Mouse (Mus musculus): ENCODE results near the gene Prpsap2. TPM values are rescaled to one million over a fixed set of nuclear protein-coding genes. Genes with fewer than 3 reads are reported as not detected.

Prpsap2 gene
- polyA plus RNA-seq, 1 experiment: 0.16 TPM

DNA sequence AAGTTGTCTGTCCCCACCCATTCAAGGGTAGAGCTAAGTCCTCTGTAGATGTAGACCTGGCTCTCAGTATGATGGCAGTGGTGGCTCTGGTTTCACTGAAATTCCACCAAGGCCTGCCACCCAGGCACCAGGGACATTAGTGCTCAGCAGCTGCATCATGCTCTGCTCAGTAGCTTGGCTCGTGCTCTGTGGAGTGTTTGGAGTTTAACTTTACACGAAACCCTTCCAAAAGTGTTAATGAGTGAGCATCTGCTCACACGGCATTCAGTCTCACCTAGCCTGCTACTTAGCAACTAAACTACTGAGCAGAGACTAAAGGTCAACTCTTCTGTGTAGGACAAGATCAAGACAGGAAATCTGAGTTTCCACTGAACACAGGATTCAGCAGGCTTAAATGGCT, 41.3 kb downstream of the Prpsap2 start, which contains the start of gene Slc5a10:
Gene Slc5a10, minus strand, starts transcription at position 191 of the 400 bp plus-strand sequence.
- TF ChIP-seq GATA1 (IDR thresholded peaks at IDR 0.05; ENCODE audit: low read length): no peak
- TF ChIP-seq TAL1 (IDR thresholded peaks at IDR 0.05; ENCODE audit: low read length): no peak
- Histone ChIP-seq H3K27me3 (ENCODE audit: control insufficient read depth) (0 out of 2 replicates have a peak, but pooled peaks cover under 1% of the 10 kb centered on the region), H3K4me1 (ENCODE audit: control insufficient read depth) (no peaks in the 10 kb centered on the region), H3K9me3 (ENCODE audit: control insufficient read depth, low read length) (no peaks in the 10 kb centered on the region), H3K36me3 (ENCODE audit: control insufficient read depth) (no peaks in the 10 kb centered on the region), H3K4me3 (replicated peaks) (no peak within 1 kb of the TSS)

DNA sequence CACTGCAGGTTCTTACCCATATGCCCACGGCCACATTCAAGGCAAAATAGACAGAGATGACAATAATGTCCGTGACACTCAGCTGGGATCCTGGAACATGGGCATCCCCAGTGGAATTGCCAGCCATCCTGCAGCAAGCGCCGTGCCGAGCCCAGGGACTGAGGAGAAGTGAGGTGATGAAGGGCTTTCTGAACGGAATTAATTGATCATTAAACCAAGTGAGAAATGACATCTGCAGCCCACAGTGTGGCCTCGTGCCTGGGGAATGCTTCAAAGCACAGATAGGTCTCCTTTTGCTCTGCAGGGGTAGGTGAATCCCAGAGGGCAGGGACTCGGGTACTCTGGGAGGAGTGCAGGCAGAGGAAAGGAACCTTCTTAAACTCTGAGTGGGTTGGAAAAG, 42.1 kb downstream of the Prpsap2 start:
- H3K9me3 ChIP-seq (ENCODE audit: control insufficient read depth, low read length): no peaks in the 10 kb centered on the region
- H3K4me3 ChIP-seq (replicated peaks): no peak overlapping the region
- TF ChIP-seq TAL1 (IDR thresholded peaks at IDR 0.05; ENCODE audit: low read length): no peak
- no peak for TF ChIP-seq GATA1 (IDR thresholded peaks at IDR 0.05; ENCODE audit: low read length)
- H3K27me3 ChIP-seq (ENCODE audit: control insufficient read depth): 0 out of 2 replicates have a peak, but pooled peaks cover 2% of the 10 kb centered on the region
- H3K4me1 ChIP-seq (ENCODE audit: control insufficient read depth): peaks cover 4% of the 10 kb centered on the region
- no peaks in the 10 kb centered on the region for H3K36me3 ChIP-seq (ENCODE audit: control insufficient read depth)

DNA sequence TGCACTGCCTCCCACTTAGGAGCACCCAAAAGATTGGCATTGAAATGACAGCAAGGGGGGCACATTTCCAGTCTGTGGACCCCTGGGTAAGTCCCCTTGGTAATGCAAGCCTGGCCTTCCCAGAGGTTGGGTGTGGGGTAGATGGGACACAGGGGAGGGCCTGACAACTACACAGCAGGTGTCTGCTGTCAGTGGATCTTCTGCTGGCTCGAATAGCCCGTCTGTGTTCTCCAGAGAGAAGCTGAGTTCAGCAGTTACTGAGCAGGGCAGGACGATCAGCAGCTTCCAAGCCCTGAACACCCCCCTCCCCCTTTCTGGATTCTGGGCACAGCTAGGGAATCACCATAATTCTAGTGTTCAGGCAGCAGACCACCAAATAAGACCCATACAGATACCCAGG, 42.5 kb downstream of the Prpsap2 start:
- Histone ChIP-seq H3K36me3 (ENCODE audit: control insufficient read depth) (no peaks in the 10 kb centered on the region), H3K9me3 (ENCODE audit: control insufficient read depth, low read length) (no peaks in the 10 kb centered on the region), H3K27me3 (ENCODE audit: control insufficient read depth) (0 out of 2 replicates have a peak, but pooled peaks cover 2% of the 10 kb centered on the region), H3K4me3 (replicated peaks) (no peak overlapping the region), H3K4me1 (ENCODE audit: control insufficient read depth) (peaks cover 9% of the 10 kb centered on the region)
- TF ChIP-seq TAL1 (IDR thresholded peaks at IDR 0.05; ENCODE audit: low read length) (no peak), GATA1 (IDR thresholded peaks at IDR 0.05; ENCODE audit: low read length) (no peak)

DNA sequence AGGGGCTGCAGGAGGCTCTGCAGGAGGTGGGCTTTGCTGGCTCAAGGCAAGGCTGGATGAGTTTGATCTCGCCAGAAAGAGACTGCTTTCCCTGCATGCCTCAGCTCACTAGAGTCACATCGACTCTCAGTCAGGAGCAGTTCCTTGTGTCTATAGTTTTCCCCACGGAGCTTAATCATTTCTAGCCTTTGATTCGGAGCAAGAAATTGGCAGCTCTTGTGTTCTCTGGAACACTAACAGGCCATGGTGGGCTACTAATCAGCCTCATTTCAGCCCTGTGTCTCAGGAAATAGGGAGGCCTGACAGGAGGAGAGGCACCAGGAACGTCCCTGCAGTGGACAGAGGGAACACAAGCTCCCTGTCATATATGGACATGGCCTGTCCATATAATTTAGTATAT, 43.9 kb downstream of the Prpsap2 start:
- Histone ChIP-seq H3K4me3 (replicated peaks) (no peak overlapping the region), H3K27me3 (ENCODE audit: control insufficient read depth) (0 out of 2 replicates have a peak, but pooled peaks cover 2% of the 10 kb centered on the region), H3K4me1 (ENCODE audit: control insufficient read depth) (peaks cover 11% of the 10 kb centered on the region), H3K9me3 (ENCODE audit: control insufficient read depth, low read length) (no peaks in the 10 kb centered on the region), H3K36me3 (ENCODE audit: control insufficient read depth) (no peaks in the 10 kb centered on the region)
- TF ChIP-seq GATA1 (IDR thresholded peaks at IDR 0.05; ENCODE audit: low read length) (no peak), TAL1 (IDR thresholded peaks at IDR 0.05; ENCODE audit: low read length) (no peak)

DNA sequence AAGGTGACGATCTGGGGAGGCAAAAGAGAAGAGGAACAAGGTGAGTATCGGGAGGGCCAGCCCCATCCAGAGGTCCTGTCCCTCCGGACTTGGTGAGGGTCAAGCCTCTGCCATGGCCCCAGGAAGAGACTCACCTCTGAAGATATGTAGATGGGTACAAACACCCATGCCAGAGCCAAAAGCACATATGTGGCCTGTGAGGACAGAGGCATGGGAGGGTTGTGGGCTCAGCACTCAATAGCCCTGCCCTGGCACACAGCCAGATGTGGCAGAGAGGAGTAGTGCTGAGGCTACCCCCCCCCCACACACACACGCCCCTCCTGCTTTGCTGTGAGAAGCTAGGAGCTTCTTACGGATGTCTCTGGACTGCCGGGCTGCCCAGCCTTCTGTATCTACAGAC, 46.8 kb downstream of the Prpsap2 start:
- Histone ChIP-seq H3K36me3 (ENCODE audit: control insufficient read depth) (no peaks in the 10 kb centered on the region), H3K9me3 (ENCODE audit: control insufficient read depth, low read length) (no peaks in the 10 kb centered on the region), H3K4me3 (replicated peaks) (no peak overlapping the region), H3K4me1 (ENCODE audit: control insufficient read depth) (peaks cover 11% of the 10 kb centered on the region), H3K27me3 (ENCODE audit: control insufficient read depth) (0 out of 2 replicates have a peak, but pooled peaks cover 2% of the 10 kb centered on the region)
- TF ChIP-seq GATA1 (IDR thresholded peaks at IDR 0.05; ENCODE audit: low read length): no peak
- TF ChIP-seq TAL1 (IDR thresholded peaks at IDR 0.05; ENCODE audit: low read length): no peak

DNA sequence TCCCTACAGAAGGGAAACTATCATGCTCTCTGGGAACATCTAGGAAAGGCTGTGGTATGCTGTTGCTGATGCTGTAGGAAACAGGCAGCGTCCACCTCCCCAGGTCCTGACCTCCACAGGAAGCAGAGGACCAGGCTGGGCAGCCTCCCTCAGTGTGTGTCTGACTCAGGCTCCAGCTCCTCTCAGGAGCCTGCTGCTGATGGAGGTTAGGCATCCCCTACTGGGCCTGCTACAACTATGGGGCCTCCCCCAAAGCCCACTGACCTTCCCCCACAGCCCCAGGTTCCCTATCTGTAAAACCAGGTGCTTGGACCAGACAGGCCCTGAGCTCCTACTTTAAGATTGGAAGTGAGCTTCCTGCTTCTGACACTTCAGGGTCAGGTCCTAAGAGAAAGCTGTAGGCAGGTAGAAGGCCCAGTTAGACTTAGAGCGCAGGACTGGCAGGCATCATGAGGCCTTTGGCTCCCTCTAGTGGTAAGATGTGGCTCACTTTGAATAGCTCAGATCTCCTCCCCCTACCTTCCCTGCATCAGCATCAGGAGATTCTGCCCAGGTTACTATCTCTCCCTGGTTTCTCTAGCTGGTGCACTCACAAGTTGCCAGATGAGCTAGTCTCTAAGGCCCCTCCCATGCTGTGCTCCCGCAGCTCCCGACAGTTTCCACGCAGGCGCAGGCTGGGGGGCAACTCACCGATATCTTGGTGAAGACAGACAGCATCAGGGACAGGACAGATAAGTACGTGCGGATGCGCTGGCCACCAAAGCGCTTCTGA, 47.4 kb downstream of the Prpsap2 start:
- Histone ChIP-seq H3K27me3 (ENCODE audit: control insufficient read depth) (0 out of 2 replicates have a peak, but pooled peaks cover 2% of the 10 kb centered on the region), H3K4me1 (ENCODE audit: control insufficient read depth) (peaks cover 11% of the 10 kb centered on the region), H3K4me3 (replicated peaks) (no peak overlapping the region), H3K36me3 (ENCODE audit: control insufficient read depth) (no peaks in the 10 kb centered on the region), H3K9me3 (ENCODE audit: control insufficient read depth, low read length) (no peaks in the 10 kb centered on the region)
- no peak for TF ChIP-seq GATA1 (IDR thresholded peaks at IDR 0.05; ENCODE audit: low read length)
- no peak for TF ChIP-seq TAL1 (IDR thresholded peaks at IDR 0.05; ENCODE audit: low read length)

DNA sequence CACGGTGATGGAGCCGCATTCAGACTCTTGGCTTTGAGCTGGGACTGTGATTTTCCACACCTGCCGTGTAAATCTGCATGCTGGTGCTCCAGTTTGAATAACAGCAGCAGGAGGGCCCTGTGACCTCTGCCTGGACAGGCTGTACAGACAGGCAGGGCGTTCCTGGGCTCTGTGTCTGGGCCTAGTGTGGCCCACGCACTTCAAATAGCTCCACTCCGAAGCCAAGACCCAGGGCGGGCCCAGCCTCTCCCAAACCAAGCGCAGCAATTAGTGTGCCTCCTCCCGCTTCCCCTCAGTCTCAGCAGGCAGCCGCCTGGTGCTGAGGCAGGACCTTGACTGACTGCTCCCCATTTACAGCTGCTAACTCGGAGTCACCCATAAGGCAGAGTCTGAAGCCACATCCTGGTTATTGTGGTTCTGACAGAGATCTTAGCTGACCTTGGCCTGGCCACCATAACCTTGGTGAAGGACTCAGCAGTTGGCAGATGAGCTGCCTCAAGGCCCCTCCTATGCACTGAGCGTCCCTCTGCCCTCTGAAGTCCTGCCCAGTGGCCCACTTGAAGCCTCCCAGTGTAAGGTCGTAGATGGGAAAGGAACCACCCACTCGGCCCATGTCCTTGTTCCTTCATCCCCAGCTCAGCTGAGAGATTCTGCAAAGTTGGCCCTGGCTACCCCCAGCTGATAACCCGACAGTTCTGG, 48.6 kb downstream of the Prpsap2 start:
- no peak overlapping the region for H3K4me3 ChIP-seq (replicated peaks)
- no peaks in the 10 kb centered on the region for H3K9me3 ChIP-seq (ENCODE audit: control insufficient read depth, low read length)
- TF ChIP-seq TAL1 (IDR thresholded peaks at IDR 0.05; ENCODE audit: low read length) (no peak), GATA1 (IDR thresholded peaks at IDR 0.05; ENCODE audit: low read length) (no peak)
- peaks cover 11% of the 10 kb centered on the region for H3K4me1 ChIP-seq (ENCODE audit: control insufficient read depth)
- H3K27me3 ChIP-seq (ENCODE audit: control insufficient read depth): 0 out of 2 replicates have a peak, but pooled peaks cover 2% of the 10 kb centered on the region
- peaks cover under 1% of the 10 kb centered on the region; the same call in 1 of the 2 replicates for H3K36me3 ChIP-seq (ENCODE audit: control insufficient read depth)

DNA sequence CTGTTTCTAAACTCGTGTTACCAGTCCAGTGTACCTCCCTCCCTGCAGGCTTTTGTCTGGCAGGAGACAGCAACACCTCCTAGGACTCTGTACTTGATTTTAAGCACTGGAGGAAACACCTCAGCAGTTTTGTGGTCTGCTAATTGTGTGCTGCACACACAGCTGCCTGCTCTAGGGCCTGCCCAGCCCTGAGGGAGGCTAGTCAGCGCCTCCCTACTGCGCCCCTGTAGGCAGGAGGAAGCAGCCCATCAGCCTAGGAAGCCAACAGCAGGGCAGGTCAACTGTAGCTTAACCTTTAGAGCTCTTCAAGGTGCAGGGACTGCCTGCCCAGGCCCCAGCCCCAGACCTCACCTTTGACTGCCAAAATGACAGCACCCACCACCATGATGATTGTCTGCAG, 53.0 kb downstream of the Prpsap2 start:
- Histone ChIP-seq H3K27me3 (ENCODE audit: control insufficient read depth) (no peaks in the 10 kb centered on the region), H3K4me1 (ENCODE audit: control insufficient read depth) (peaks cover 5% of the 10 kb centered on the region), H3K36me3 (ENCODE audit: control insufficient read depth) (peaks cover 30% of the 10 kb centered on the region), H3K9me3 (ENCODE audit: control insufficient read depth, low read length) (no peaks in the 10 kb centered on the region), H3K4me3 (replicated peaks) (no peak overlapping the region)
- TF ChIP-seq GATA1 (IDR thresholded peaks at IDR 0.05; ENCODE audit: low read length): no peak
- no peak for TF ChIP-seq TAL1 (IDR thresholded peaks at IDR 0.05; ENCODE audit: low read length)

DNA sequence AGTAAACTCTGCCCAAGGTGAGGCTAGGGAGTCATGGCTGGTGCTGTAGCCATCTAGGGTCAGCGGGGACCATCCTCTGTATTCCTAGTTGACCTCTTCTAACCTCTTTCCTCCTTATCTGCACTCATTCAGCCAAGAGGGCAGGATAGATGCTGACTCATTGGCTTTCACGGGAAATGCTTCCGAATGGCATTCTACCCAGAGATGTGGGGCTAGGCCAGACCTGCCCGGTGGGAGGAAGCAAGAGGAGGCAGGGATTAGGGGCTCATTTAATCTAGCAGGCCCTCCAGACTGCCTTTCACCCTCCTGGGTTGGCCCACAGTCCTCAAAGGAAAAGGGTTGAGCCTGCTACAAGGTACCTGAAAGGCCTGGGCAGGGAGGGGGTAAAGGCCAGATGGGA, 55.7 kb downstream of the Prpsap2 start:
- Histone ChIP-seq H3K9me3 (ENCODE audit: control insufficient read depth, low read length) (no peaks in the 10 kb centered on the region), H3K36me3 (ENCODE audit: control insufficient read depth) (peaks cover 57% of the 10 kb centered on the region), H3K4me3 (replicated peaks) (no peak overlapping the region), H3K27me3 (ENCODE audit: control insufficient read depth) (no peaks in the 10 kb centered on the region), H3K4me1 (ENCODE audit: control insufficient read depth) (peaks cover 5% of the 10 kb centered on the region)
- TF ChIP-seq TAL1 (IDR thresholded peaks at IDR 0.05; ENCODE audit: low read length) (no peak), GATA1 (IDR thresholded peaks at IDR 0.05; ENCODE audit: low read length) (no peak)

Data from erythroblast, embryonic 14.5 days (primary cell).